Mouse (Mus musculus) c-Kit-negative CD71-positive TER-119-positive erythroid progenitor cells, embryonic 14.5 days (primary cell): ENCODE data around the gene Tpk1.
A peak's percentile ranks its signal among the peaks of the same experiment; 100 is the strongest.

Source experiments
- DNase-seq: peaks from one replicate; pipeline ENCODE4 v3.0.0-alpha.2; 2013; ENCODE audit warnings: low read depth, low spot score

Gene Tpk1

DNA sequence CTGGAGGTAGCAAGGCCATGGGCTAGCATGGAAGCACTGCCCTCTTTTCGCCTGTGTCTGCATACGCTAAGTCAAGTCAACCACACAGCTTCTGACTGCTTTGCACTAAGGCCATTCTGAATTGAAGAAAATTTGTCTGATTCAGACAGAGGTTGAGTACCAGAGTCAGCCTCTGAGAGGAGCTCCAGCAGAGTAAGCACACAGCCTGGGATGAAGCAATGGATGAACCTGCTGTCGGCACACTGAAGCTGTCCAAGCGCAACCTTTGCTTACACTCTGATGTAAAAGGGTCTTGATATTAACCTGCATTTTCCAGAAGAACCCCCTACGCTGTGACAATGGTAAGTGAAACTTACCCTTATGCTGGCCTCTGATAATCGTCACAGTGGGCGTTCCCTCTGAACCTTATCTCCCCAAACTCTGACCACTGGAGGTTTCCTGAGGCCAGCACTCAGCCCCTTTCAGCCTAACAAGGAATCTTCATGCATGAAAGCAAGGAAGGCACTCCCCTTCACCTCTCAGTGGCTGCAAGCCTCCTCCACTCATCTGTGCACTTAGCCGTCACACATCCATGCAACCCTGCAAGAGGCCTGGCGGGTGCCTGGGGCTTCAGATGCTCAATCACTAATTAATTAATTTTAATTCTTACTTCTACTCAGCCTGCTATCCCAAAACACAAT lies 311.4 kb downstream of the Tpk1 start:
- DNase-seq: peak; percentile 8

- no peak for DNase-seq
These were observed 312.6 kb downstream of the Tpk1 start for GRCm38 (mm10) chr6:43353446-43353845.

- DNase-seq: no peak
These were observed 317.0 kb downstream of the Tpk1 start for GRCm38 (mm10) chr6:43349083-43349482.

DNA sequence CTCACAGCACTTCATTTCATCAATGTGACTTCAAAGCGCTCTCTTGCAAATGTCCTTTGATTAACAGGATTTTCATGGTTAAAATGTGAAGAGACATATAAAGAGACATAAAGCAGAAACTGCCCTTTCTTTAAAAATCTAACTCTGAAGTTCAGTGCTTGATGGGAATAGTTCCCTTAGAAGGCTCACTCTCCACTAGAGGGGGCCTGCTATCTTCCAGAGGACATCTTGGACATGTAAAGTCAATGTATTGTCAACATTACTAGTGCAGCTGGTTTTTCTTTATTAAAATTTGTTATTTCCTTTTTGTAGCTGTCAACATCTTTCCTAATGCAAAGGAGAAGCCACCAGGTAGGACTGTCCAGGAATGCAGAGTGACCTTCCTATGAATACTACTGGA lies 318.4 kb downstream of the Tpk1 start:
- no peak for DNase-seq

DNA sequence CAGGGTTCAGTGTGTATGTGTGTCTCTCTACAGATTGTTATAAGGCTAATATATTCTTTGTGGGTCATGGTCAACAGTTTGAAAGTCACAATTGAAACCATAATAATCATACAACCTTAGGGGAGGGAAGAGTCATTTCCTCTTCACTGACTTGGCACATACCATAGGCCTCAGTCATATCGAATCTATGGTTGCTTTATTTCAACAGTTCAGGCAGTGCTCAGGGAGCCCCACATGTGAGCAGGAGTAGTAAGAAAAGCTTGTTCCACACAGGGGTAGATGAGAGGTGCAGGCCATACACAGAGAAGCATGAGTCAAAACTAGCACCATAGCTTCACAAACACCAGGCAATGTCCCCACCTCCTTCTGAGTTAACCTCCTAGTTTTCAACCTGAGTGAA lies 323.1 kb downstream of the Tpk1 start:
- no peak for DNase-seq

DNA sequence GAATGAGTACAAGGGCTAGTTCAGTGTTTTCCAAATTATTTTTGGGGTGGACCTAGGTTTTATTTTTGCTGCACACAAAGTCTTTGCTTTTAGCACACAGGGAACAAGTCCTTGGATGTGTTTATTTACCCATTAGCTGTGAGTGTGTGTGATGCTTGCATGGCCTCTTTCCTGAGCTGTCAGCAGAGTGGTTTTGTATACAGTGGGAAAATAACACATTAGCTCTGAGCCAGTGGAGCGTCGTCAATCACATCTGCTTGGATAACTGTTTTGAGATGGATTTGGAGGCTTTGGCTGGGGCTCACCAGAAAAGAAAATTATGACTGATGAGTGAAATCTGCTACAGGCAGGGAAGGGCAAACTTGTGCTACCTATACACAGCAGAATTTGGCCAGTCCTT lies 323.7 kb downstream of the Tpk1 start:
- no peak for DNase-seq

DNA sequence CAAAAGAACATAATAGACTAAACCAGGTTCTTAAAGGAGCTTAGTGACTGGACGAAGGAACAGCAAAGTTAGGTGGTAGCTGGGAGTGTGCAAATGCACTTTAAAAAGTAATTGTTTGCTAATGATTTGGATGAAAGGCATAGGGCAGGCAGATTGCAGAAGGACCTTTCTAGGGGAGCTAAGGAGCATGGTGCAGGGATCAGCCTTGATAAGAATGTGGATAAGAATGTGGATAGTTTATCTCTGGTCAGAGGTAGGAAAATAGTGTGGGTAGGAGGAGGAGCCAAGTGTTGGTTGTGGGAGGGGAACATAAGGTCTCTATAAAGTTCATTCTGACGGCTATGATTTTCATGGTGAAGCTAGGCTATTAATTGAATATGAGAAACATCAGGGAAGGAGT lies 327.3 kb downstream of the Tpk1 start:
- no peak for DNase-seq

DNA sequence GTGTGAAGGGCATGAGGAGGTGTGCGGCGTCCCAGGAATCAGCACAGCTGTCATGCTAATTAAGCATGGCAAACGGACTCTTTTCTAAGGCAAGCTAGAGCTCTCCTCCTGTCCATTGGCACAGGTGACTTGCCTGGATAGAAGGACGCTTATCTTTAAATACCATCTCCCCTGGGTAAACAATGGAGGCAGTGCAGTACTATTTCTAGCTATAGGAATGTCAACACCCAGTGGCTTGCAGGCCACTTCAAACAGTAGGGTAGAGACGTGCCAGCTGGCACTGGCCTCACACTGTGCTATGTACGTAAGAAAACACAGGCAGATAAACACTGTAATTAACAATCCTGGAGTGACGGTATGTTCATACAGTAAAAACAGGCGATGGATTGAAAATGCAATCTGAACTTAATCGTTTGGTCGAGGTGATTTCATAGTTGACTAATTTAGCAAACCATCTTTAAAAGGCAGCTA lies 328.6 kb downstream of the Tpk1 start:
- DNase-seq: no peak

DNA sequence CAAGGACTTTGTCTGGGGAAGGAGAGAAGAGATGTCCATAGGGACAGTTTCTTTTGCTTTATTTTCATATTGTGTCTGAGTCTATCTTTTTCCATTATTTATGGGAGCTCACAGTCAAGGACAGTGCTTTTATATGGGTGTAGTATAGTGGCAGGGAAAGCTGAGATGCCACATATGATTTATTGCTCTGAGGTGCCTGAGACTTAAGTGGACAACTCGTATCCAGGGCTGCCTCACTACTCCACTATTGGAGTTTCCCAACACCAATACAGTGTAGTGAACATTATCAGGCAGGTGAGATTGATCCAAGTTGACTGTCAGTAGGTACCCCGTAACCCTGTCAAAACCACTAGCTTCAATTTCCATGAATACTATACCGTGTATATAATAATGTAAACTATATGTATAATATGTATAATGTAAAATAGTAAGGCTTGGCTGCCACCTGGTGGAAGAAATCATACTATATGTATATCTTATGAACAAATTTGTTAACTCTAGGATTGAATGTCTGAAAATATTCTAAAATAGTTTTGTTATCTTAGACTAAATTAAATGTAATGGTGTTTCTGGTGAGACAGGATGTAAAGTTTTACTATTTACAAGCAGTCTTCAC lies 330.4 kb downstream of the Tpk1 start:
- no peak for DNase-seq

DNA sequence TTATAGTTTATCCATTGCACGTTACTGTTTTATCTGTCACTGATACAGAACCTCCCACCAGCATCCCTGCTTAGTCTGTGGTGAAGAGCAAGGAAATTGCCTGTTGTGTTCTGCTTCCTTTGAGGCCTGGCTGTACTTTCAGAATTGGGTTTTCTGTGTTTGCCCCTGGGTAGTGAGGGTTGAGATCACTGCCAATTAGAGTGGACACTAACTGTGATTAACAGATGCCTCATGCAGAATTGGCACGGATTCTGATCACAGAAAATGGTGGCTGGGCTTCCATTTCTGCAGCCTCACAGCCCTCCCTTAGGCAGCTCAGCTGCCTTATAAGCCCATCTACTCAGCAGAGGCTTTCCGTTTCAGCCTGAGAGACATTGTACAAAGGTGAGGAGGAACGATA lies 332.6 kb downstream of the Tpk1 start:
- DNase-seq: no peak

DNA sequence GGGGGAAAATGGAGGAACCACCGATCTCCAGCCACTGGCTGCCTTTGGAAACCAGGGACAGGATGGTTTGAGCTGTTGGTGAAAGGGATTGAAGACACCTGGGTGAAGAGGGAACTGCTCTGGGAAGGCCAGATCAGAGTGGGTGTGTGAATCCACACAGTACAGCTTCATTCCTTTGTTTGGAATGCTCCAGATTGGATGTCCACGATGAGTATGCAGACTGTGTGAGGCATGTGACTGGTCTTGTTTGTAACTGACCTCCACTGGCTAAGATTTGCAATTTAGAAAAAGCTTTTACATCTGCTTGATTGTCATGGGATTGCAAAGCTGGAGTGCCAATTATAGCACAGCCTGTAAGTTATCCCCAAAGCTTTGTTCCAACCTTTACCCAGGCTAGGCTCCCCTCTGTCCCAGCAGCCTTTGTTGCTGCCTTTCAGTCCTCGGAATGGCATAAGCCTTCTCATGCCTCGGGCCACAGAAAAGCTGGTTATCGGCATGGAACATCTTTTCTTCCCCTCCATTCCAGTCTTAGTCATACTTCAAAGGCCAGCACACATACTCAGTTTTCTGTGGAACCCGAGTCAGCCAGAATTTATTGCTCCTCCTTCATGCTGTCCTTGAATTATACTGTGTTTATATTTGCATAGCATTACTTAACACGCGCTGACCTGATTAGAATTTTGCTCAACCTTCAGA lies 353.0 kb downstream of the Tpk1 start:
- DNase-seq: no peak

DNA sequence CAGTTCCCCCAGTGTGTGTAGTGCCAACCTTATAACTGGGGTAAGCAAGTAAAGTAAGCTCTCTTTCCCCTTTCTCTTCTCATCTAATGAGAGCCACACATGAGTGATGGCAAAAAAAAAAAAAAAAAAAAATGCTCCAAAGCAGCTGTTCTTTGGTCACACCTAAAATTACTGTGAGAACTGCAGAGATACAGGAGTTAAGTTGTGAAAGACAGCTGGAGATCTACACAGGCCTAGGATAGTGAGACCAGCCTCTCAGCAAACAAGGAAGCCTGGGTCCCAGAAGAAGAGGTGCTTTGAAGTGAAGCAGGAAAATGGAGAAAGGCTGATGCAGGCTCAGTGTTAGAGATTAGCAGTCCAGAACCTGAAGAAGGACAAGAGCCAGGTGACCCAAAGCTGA lies 353.5 kb downstream of the Tpk1 start:
- no peak for DNase-seq

GRCm38 (mm10) chr6:43310071-43310470 lies 356.0 kb downstream of the Tpk1 start:
- no peak for DNase-seq

GRCm38 (mm10) chr6:43309454-43309853 lies 356.6 kb downstream of the Tpk1 start, which contains the start of gene Nobox:
Gene Nobox (minus strand): TSS chr6:43309554.
- no peak for DNase-seq

DNA sequence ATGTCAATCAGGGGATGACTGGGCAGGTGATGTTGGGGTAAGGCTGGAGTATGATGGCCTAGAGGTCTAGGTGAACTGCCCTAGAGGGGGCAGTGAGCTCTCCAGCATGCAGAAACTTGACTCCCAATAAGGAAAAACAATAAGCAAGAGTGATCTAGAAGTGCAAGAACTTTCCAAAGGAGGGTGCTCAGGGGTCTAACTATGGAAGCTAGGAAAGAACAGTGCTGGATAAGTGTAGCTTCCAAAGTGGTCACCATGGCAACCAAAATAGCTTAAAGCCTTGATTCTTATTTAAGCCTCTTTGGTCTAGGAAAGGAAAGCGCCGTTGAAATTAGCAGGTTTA lies 368.6 kb downstream of the Tpk1 start:
- no peak for DNase-seq

GRCm38 (mm10) chr6:43296798-43297507 lies 369.1 kb downstream of the Tpk1 start:
- no peak for DNase-seq

GRCm38 (mm10) chr6:43295908-43296307 lies 370.2 kb downstream of the Tpk1 start:
- no peak for DNase-seq
